Mouse (Mus musculus): ENCODE results near the gene Rhoh. TPM values are rescaled to one million over a fixed set of nuclear protein-coding genes. Genes with fewer than 3 reads are reported as not detected.

Rhoh gene
- total and polyA plus RNA-seq, 2 experiments from 2014 or later: 0.54 to 1.00 TPM

GRCm38 (mm10) chr5:65859396-65859795 lies 1.6 kb upstream of the Rhoh start:
- no peak for TF ChIP-seq CTCF (IDR thresholded peaks at IDR 0.05; ENCODE audit: low read depth)
- no peak overlapping the region for H3K4me2 ChIP-seq (ENCODE audit: low read depth)
- 39% methylated on average over 6 of the region's 6 CpGs for WGBS
- no peak overlapping the region for H3K27ac ChIP-seq (ENCODE audit: low read depth, low read length)
- no peak overlapping the region for H3K4me3 ChIP-seq (ENCODE audit: low read depth, low read length)
- no peaks in the 10 kb centered on the region for H3K4me1 ChIP-seq (ENCODE audit: insufficient read depth)
- DNase-seq (no peak), ATAC-seq (no peak)
- no peaks in the 10 kb centered on the region for H3K9me3 ChIP-seq (ENCODE audit: low read length)
- no peaks in the 10 kb centered on the region for H3K27me3 ChIP-seq (ENCODE audit: insufficient read depth, low read length)
- H3K36me3 ChIP-seq (ENCODE audit: insufficient read depth): no peaks in the 10 kb centered on the region
- H3K9ac ChIP-seq: no peak overlapping the region

DNA sequence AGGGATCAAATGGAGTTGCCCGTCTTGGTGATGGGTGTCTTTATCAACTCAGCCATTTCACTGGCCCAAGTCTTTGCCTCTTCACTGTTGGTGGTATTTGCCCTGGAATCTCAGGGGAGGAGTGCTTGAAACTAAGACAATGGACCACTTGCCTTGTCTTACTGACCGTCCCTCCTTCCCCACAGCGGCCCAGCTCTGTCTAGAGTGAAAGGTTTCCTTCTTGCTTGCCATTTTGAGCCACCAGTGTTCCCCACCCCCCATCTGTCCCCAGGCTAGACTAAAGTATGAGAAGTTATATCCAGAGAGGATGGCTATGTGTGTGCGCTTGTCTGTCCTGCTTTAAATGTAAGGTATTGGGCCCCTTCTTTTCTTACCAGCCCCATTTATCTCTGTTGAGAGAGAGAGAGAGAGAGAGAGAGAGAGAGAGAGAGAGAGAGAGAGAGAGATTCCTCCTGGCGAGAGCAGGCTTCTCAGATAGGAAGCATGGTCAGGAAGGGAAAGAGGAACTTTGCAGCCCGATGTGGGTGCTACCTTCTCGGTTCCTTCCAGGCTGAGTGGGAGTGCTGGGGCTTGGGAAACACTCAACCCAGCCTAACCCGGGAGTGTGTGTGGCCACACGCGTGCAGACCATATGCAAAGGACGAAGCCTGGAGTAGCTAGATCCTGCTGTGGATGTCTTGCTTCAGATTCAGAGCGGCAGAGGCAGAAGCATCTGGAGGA lies 572 bp upstream of the Rhoh start:
- H3K9me3 ChIP-seq (ENCODE audit: low read length): no peaks in the 10 kb centered on the region
- no peak overlapping the region for H3K9ac ChIP-seq
- ATAC-seq (no peak), DNase-seq (no peak)
- no peaks in the 10 kb centered on the region for H3K36me3 ChIP-seq (ENCODE audit: insufficient read depth)
- H3K4me2 ChIP-seq (ENCODE audit: low read depth): no peak overlapping the region
- TF ChIP-seq CTCF (IDR thresholded peaks at IDR 0.05; ENCODE audit: low read depth): no peak
- no peak overlapping the region for H3K4me3 ChIP-seq (ENCODE audit: low read depth, low read length)
- no peaks in the 10 kb centered on the region for H3K27me3 ChIP-seq (ENCODE audit: insufficient read depth, low read length)
- no peak overlapping the region for H3K27ac ChIP-seq (ENCODE audit: low read depth, low read length)
- no peaks in the 10 kb centered on the region for H3K4me1 ChIP-seq (ENCODE audit: insufficient read depth)
- WGBS: 74% methylated on average over 12 of the region's 12 CpGs

DNA sequence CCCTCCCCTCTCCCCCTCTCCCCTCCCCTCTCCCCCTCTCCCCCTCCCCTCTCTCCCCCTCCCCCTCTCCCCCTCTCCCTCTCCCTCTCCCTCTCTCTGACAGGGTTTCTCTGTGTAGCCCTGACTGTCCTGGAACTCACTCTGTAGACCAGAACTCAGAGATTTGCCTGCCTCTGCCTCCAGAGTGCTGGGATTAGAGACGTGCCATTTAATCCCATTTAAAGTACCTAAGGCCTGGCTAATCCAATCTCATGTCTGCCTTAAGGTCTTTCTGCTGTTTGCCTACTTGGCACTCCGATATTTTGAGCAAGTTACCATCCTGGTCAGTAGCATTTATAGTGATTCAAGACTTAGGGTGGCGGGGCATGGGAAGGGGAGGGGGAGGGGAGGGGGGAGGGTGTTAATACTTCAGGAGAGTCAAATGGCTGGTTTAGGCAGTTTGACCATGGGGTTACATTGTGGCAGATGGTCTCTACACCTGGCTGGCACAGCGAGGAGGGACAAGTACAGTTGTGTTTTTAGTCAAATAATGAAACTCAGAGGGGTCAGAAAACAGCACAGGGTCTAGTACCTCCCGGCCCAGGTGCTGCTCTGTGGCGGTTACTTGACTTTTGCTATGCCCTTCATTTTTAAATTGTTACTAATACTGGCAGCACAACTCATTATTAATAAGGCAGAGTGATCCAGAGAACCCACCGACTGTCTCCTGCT lies 1.4 kb downstream of the Rhoh start:
- Histone ChIP-seq H3K27ac (ENCODE audit: low read depth, low read length) (no peak overlapping the region), H3K4me1 (ENCODE audit: insufficient read depth) (no peaks in the 10 kb centered on the region), H3K9me3 (ENCODE audit: low read length) (no peaks in the 10 kb centered on the region), H3K36me3 (ENCODE audit: insufficient read depth) (no peaks in the 10 kb centered on the region), H3K27me3 (ENCODE audit: insufficient read depth, low read length) (no peaks in the 10 kb centered on the region), H3K9ac (no peak overlapping the region), H3K4me2 (ENCODE audit: low read depth) (no peak overlapping the region), H3K4me3 (ENCODE audit: low read depth, low read length) (no peak overlapping the region)
- 90% methylated on average over 7 of the region's 7 CpGs for WGBS
- no peak for DNase-seq
- ATAC-seq: no peak
- no peak for TF ChIP-seq CTCF (IDR thresholded peaks at IDR 0.05; ENCODE audit: low read depth)

DNA sequence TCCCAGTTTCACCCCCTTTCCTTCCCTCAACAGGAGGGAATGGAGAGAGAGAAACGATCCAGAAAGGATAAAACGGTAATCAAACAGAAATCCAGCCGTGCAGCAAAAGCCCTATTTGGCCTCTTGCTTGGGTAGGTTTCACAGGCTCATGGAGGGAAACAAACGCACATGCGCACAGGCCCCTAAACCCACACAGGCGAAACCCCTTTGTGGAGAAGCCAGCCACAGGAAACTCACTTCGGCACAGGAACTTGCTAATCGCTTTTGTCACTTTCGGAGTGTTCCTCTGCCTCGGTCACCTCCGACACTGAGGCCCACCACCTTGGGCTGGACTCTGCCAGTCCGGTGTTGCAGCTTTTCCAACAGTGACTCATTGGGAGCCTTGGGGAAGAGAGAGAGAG lies 2.3 kb downstream of the Rhoh start:
- WGBS: 86% methylated on average over 12 of the region's 12 CpGs
- H3K4me1 ChIP-seq (ENCODE audit: insufficient read depth): no peaks in the 10 kb centered on the region
- no peak overlapping the region for H3K27ac ChIP-seq (ENCODE audit: low read depth, low read length)
- DNase-seq (no peak), ATAC-seq (no peak)
- no peaks in the 10 kb centered on the region for H3K27me3 ChIP-seq (ENCODE audit: insufficient read depth, low read length)
- no peak overlapping the region for H3K9ac ChIP-seq
- H3K36me3 ChIP-seq (ENCODE audit: insufficient read depth): no peaks in the 10 kb centered on the region
- H3K4me3 ChIP-seq (ENCODE audit: low read depth, low read length): no peak overlapping the region
- TF ChIP-seq CTCF (IDR thresholded peaks at IDR 0.05; ENCODE audit: low read depth): no peak
- no peak overlapping the region for H3K4me2 ChIP-seq (ENCODE audit: low read depth)
- no peaks in the 10 kb centered on the region for H3K9me3 ChIP-seq (ENCODE audit: low read length)

GRCm38 (mm10) chr5:65864486-65864885 lies 3.5 kb downstream of the Rhoh start:
- DNase-seq: no peak
- no peak overlapping the region for H3K4me3 ChIP-seq (ENCODE audit: low read depth, low read length)

GRCm38 (mm10) chr5:65864946-65865345 lies 3.9 kb downstream of the Rhoh start:
- no peak for ATAC-seq
- 84% methylated on average over 3 of the region's 3 CpGs for WGBS
- no peak overlapping the region for H3K4me3 ChIP-seq (ENCODE audit: low read depth, low read length)
- no peak for DNase-seq
- H3K36me3 ChIP-seq (ENCODE audit: insufficient read depth): no peaks in the 10 kb centered on the region
- no peaks in the 10 kb centered on the region for H3K4me1 ChIP-seq (ENCODE audit: insufficient read depth)
- no peaks in the 10 kb centered on the region for H3K9me3 ChIP-seq (ENCODE audit: low read length)
- no peak overlapping the region for H3K27ac ChIP-seq (ENCODE audit: low read depth, low read length)
- no peaks in the 10 kb centered on the region for H3K27me3 ChIP-seq (ENCODE audit: insufficient read depth, low read length)
- TF ChIP-seq CTCF (IDR thresholded peaks at IDR 0.05; ENCODE audit: low read depth): no peak
- H3K9ac ChIP-seq: no peak overlapping the region
- H3K4me2 ChIP-seq (ENCODE audit: low read depth): no peak overlapping the region

More at GRCm38 (mm10) chr5:65864486-65864885, 3.5 kb downstream of the Rhoh start:
- Histone ChIP-seq H3K27me3 (ENCODE audit: insufficient read depth, low read length) (no peaks in the 10 kb centered on the region), H3K27ac (ENCODE audit: low read depth, low read length) (no peak overlapping the region), H3K4me1 (ENCODE audit: insufficient read depth) (no peaks in the 10 kb centered on the region), H3K36me3 (ENCODE audit: insufficient read depth) (no peaks in the 10 kb centered on the region), H3K9me3 (ENCODE audit: low read length) (no peaks in the 10 kb centered on the region), H3K4me2 (ENCODE audit: low read depth) (no peak overlapping the region), H3K9ac (no peak overlapping the region)
- TF ChIP-seq CTCF (IDR thresholded peaks at IDR 0.05; ENCODE audit: low read depth): no peak
- no peak for ATAC-seq
- WGBS: 89% methylated on average over 7 of the region's 7 CpGs

DNA sequence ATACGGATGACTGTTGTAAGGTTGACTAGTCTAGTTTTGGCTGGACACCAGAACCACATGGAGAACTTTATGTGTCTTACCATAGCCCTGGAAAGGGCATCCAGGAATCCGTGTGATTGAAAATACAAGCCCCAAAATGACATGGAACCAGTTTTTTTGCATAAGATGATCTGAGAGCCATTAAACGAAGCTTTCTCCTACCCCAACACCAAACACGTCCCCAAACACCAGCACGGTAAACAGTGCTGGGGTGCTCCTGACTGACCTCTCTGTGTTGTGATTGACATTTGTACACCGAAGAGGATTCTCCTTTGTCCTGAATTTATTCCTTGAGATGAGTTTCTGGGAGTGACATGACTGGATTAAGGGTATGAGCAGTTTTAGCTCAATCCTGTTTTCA lies 5.6 kb downstream of the Rhoh start:
- Histone ChIP-seq H3K4me1 (ENCODE audit: insufficient read depth) (no peaks in the 10 kb centered on the region), H3K9me3 (ENCODE audit: low read length) (no peaks in the 10 kb centered on the region), H3K27me3 (ENCODE audit: insufficient read depth, low read length) (no peaks in the 10 kb centered on the region), H3K4me3 (ENCODE audit: low read depth, low read length) (no peak overlapping the region), H3K9ac (no peak overlapping the region), H3K4me2 (ENCODE audit: low read depth) (no peak overlapping the region), H3K27ac (ENCODE audit: low read depth, low read length) (no peak overlapping the region), H3K36me3 (ENCODE audit: insufficient read depth) (no peaks in the 10 kb centered on the region)
- no peak for DNase-seq
- no peak for TF ChIP-seq CTCF (IDR thresholded peaks at IDR 0.05; ENCODE audit: low read depth)
- WGBS: 92% methylated on average over 6 of the region's 6 CpGs
- no peak for ATAC-seq
